Mouse (Mus musculus): ENCODE measurements at regions not wholly inside any gene's neighbourhood (a gene's known extent, or its start where the extent isn't known, plus 50 kb on each side); places are given as distances from the start of the nearest gene placed in this dataset.

- 0 out of 2 replicates have a peak, but pooled peaks have one; percentile 32 for TF ChIP-seq POLR2A (IDR thresholded peaks at IDR 0.05; ENCODE audit: borderline replicate concordance, extremely low read depth, low read depth, low read length)
- no peak for TF ChIP-seq CTCF (IDR thresholded peaks at IDR 0.05; ENCODE audit: insufficient read depth, low read length)
Measured at GRCm38 (mm10) chr2:75777040-75777451, 54.9 kb upstream of the Agps start.
